Mouse (Mus musculus) lung, postnatal 0 days (tissue): ENCODE measurements around the gene Eml3.

Source experiments
- CTCF ChIP-seq: IDR thresholded peaks from 2 replicates; pipeline ENCODE4 v1.5.1; 2016; ENCODE audit warnings: antibody characterized with exemption, mild to moderate bottlenecking
- EP300 ChIP-seq: IDR thresholded peaks from 2 replicates; pipeline ENCODE4 v1.6.1; 2016; ENCODE audit warnings: antibody characterized with exemption, mild to moderate bottlenecking, control low read depth

DNA sequence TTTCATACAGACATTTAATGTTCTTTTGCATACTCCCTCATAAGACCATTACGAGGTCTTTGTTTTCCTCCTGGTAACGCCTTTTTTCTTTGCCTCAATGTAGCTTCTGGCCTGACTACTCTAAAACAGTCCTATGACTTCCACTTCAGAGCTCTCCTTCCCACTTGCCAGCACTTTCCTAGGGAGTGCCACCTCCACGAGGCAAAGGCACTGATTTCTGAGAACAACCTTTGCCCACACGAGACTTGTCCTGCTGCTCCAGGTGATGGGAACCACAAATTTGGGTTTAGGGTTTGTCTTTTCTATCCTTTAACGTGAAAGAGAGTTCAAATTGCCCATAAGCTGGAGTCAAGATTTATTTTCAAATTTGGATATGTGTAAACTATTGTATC, 36.8 kb downstream of the Eml3 start:
- TF ChIP-seq CTCF = no peak
- TF ChIP-seq EP300 = no peak
